Mouse (Mus musculus) limb, embryonic 12.5 days (tissue): Measurements from ENCODE around the gene Apbb1ip. TPM values are rescaled to one million over a fixed set of nuclear protein-coding genes. Genes with fewer than 3 reads are reported as not detected.

Experiments
- ATAC-seq: fragments of 200-750 bp; cut with Nextera tagmentation; 2 replicates; pipeline ENCODE4 v1.8.0; 2017; ENCODE audit warnings: low read depth, moderate TSS enrichment; ENCODE audit not compliant: insufficient number of reproducible peaks, insufficient read depth, low FRiP score, low TSS enrichment
- H3K27ac ChIP-seq: fragments of 300-500 bp; sonication (generic); 2 replicates; pipeline ENCODE4 v1.5.1; 2016; ENCODE audit warnings: mild to moderate bottlenecking, moderate library complexity
- H3K27me3 ChIP-seq: fragments of 300-500 bp; sonication (generic); 2 replicates; pipeline ENCODE4 v1.6.1; 2016; ENCODE audit warnings: mild to moderate bottlenecking, moderate library complexity
- H3K36me3 ChIP-seq: fragments of 300-500 bp; sonication (generic); 2 replicates; pipeline ENCODE4 v1.6.1; 2016; ENCODE audit warnings: mild to moderate bottlenecking, moderate library complexity
- H3K4me1 ChIP-seq: fragments of 300-500 bp; sonication (generic); replicated peaks from 2 replicates; pipeline ENCODE4 v1.6.1; 2016
- H3K4me2 ChIP-seq: fragments of 300-500 bp; sonication (generic); 2 replicates; pipeline ENCODE4 v1.6.1; 2016; ENCODE audit warnings: mild to moderate bottlenecking, moderate library complexity
- H3K4me3 ChIP-seq: fragments of 300-500 bp; sonication (generic); replicated peaks from 2 replicates; pipeline ENCODE4 v1.5.1; 2016; ENCODE audit warnings: mild to moderate bottlenecking
- H3K9ac ChIP-seq: fragments of 300-500 bp; sonication (generic); replicated peaks from 2 replicates; pipeline ENCODE4 v1.6.1; 2016; ENCODE audit warnings: mild to moderate bottlenecking, moderate library complexity
- H3K9me3 ChIP-seq: fragments of 300-500 bp; sonication (generic); 2 replicates; pipeline ENCODE4 v1.6.1; 2016; ENCODE audit warnings: mild to moderate bottlenecking, moderate library complexity
- WGBS: fragments of 180-500 bp; shearing (Covaris S2); methylation state at CpG from one replicate; pipeline ENCODE4 v1.1.7; 2016; 5-methylcytosine and 5-hydroxymethylcytosine counted together
- polyA plus RNA-seq: library from polyadenylated mRNA; unstranded; fragments of >200 nt; fragmentation: Nextera tagmentation; extraction: Ambion mirVana; gene quantifications from 2 replicates; pipeline ENCODE4 v1.2.1, GENCODE M21; 2016

Gene Apbb1ip
- polyA plus RNA-seq, 1 experiment from 2014 or later, result 0.69 TPM

- Histone ChIP-seq H3K36me3 (no peaks in the 10 kb centered on the region), H3K9ac (no peak overlapping the region), H3K27me3 (peaks cover 20% of the 10 kb centered on the region), H3K4me3 (no peak overlapping the region), H3K27ac (no peak overlapping the region), H3K4me1 (peaks cover 13% of the 10 kb centered on the region; the same call in 1 of the 2 replicates), H3K4me2 (no peak overlapping the region), H3K9me3 (no peaks in the 10 kb centered on the region)
- WGBS, result 68% methylated on average over 2 of the region's 2 CpGs
- ATAC-seq, result no peak
These were observed 2.8 kb downstream of the Apbb1ip start for GRCm38 (mm10) chr2:22776568-22777230.

- ATAC-seq, result no peak
- Histone ChIP-seq H3K9ac (no peak overlapping the region), H3K9me3 (no peaks in the 10 kb centered on the region), H3K27me3 (peaks cover 17% of the 10 kb centered on the region), H3K27ac (no peak overlapping the region), H3K4me2 (no peak overlapping the region), H3K4me3 (no peak overlapping the region), H3K4me1 (peaks cover 13% of the 10 kb centered on the region; the same call in 1 of the 2 replicates), H3K36me3 (no peaks in the 10 kb centered on the region)
- 90% methylated on average over 3 of the region's 3 CpGs for WGBS
These were observed 3.9 kb downstream of the Apbb1ip start for GRCm38 (mm10) chr2:22777757-22778156.

- no peak for ATAC-seq
- no peaks in the 10 kb centered on the region for H3K27me3 ChIP-seq
- no peak overlapping the region for H3K4me2 ChIP-seq
- no peaks in the 10 kb centered on the region for H3K36me3 ChIP-seq
- H3K9me3 ChIP-seq, result no peaks in the 10 kb centered on the region
- no peak overlapping the region for H3K4me3 ChIP-seq
- H3K9ac ChIP-seq, result no peak overlapping the region
- WGBS, result 84% methylated on average over 1 of the region's 1 CpGs
- H3K4me1 ChIP-seq, result no peaks in the 10 kb centered on the region
- no peak overlapping the region for H3K27ac ChIP-seq
These were observed 7.0 kb downstream of the Apbb1ip start for GRCm38 (mm10) chr2:22780884-22781283.

GRCm38 (mm10) chr2:22781387-22782009 is 7.6 kb downstream of the Apbb1ip start:
- H3K9ac ChIP-seq, result no peak overlapping the region
- no peak overlapping the region for H3K4me3 ChIP-seq
- H3K27me3 ChIP-seq, result no peaks in the 10 kb centered on the region
- H3K9me3 ChIP-seq, result no peaks in the 10 kb centered on the region
- no peak overlapping the region for H3K27ac ChIP-seq
- H3K4me2 ChIP-seq, result no peak overlapping the region
- H3K36me3 ChIP-seq, result no peaks in the 10 kb centered on the region
- H3K4me1 ChIP-seq, result no peaks in the 10 kb centered on the region
- 74% methylated on average over 4 of the region's 4 CpGs for WGBS
- ATAC-seq, result no peak

DNA sequence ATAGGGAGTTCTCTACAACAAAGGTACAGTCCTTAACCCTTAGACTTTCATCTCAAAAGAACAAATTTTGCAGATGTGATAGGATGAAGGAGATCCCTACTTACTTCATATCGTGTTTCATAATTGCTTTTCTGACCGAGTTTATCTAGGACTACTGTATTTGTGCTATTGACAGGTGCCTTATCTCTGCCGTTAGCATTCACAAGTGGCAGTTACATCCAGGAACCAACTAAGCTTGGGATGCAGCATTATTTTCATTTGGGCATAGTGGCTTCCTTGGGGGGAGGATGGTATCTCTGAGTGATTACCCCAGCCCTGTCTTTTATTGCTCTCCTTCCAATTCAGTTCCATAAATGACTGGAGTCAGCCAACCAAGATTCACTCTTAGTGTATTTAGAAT is 8.2 kb downstream of the Apbb1ip start:
- Histone ChIP-seq H3K9ac (no peak overlapping the region), H3K36me3 (no peaks in the 10 kb centered on the region), H3K27me3 (no peaks in the 10 kb centered on the region), H3K27ac (no peak overlapping the region), H3K4me3 (no peak overlapping the region), H3K4me1 (no peaks in the 10 kb centered on the region), H3K4me2 (no peak overlapping the region), H3K9me3 (no peaks in the 10 kb centered on the region)
- no peak for ATAC-seq
- WGBS, result 82% methylated on average over 3 of the region's 3 CpGs

GRCm38 (mm10) chr2:22783137-22783638 is 9.3 kb downstream of the Apbb1ip start:
- Histone ChIP-seq H3K4me1 (no peaks in the 10 kb centered on the region), H3K27ac (no peak overlapping the region), H3K36me3 (no peaks in the 10 kb centered on the region), H3K4me2 (no peak overlapping the region), H3K27me3 (no peaks in the 10 kb centered on the region), H3K9ac (no peak overlapping the region), H3K9me3 (no peaks in the 10 kb centered on the region), H3K4me3 (no peak overlapping the region)
- no peak for ATAC-seq
- 79% methylated on average over 2 of the region's 2 CpGs for WGBS

DNA sequence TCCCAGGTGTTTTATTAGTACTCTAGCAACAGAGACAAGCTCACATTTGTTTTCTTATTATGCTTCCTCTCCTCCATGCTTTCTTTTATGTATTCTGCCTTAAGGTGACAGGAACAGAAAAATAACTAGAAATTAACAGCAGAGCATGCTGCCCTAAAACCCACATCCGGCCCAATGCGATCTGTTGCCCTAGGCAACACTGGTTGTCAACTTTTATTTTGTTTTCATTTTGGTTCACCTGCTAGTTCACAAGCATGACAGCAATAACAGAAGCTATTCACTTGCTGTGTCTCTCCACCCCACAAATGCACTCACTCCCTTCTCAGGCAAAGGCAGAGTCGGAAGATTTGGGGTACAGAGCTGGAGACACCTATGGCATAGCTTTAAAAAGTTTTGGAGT is 10.3 kb downstream of the Apbb1ip start:
- Histone ChIP-seq H3K27me3 (no peaks in the 10 kb centered on the region), H3K9ac (no peak overlapping the region), H3K4me3 (no peak overlapping the region), H3K27ac (no peak overlapping the region), H3K4me1 (no peaks in the 10 kb centered on the region), H3K4me2 (no peak overlapping the region), H3K9me3 (no peaks in the 10 kb centered on the region), H3K36me3 (no peaks in the 10 kb centered on the region)
- 70% methylated on average over 3 of the region's 3 CpGs for WGBS
- ATAC-seq, result no peak

DNA sequence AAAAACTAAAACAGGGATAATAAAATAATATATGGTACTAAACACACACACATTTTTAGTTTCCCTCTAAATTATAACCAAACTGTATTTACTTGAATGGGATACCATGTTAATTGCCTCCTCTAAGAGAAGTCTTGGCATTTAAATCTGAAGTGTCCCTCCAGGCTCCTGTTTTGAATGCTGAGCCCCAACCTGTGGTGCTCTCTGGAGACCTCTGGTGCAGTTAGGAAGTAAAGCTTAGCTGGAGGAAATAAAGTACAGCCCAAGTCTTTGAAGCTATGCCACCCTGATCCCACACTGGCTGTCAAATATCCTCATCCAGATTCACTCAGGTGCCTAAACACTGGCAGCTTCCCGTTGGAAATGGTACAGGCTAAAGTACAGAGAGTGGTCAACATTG is 10.9 kb downstream of the Apbb1ip start:
- no peaks in the 10 kb centered on the region for H3K4me1 ChIP-seq
- H3K9ac ChIP-seq, result no peak overlapping the region
- ATAC-seq, result no peak
- no peak overlapping the region for H3K27ac ChIP-seq
- H3K4me2 ChIP-seq, result no peak overlapping the region
- no peaks in the 10 kb centered on the region for H3K9me3 ChIP-seq
- no peaks in the 10 kb centered on the region for H3K27me3 ChIP-seq
- no peaks in the 10 kb centered on the region for H3K36me3 ChIP-seq
- whole genome bisulfite sequencing, result 34% methylated on average over 1 of the region's 1 CpGs
- H3K4me3 ChIP-seq, result no peak overlapping the region

DNA sequence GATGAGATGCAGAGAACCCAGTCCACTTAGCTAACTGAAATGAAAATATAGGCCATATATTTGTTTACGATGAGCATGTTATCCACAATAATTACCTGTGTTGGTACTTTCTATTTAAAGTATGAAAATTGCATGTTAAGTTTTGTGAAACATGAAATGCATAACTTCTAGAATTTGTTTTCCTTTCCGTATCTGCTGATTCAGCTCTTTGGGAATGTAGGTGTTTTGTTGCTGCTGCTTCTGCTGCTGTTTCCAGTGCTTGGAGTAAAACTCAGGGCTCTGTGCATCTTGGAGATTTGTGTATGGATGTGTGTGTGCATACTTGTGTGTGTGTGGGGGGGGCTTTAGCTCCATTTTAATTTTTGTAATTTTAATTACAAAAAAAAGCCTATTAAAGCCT is 14.8 kb downstream of the Apbb1ip start:
- Histone ChIP-seq H3K36me3 (no peaks in the 10 kb centered on the region), H3K27ac (no peak overlapping the region), H3K9ac (no peak overlapping the region), H3K9me3 (no peaks in the 10 kb centered on the region), H3K4me3 (no peak overlapping the region), H3K4me2 (no peak overlapping the region), H3K4me1 (no peaks in the 10 kb centered on the region), H3K27me3 (no peaks in the 10 kb centered on the region)
- no peak for ATAC-seq
- WGBS, result 90% methylated on average over 2 of the region's 2 CpGs

- Histone ChIP-seq H3K9ac (no peak overlapping the region), H3K27me3 (no peaks in the 10 kb centered on the region), H3K27ac (no peak overlapping the region), H3K4me2 (no peak overlapping the region), H3K4me3 (no peak overlapping the region), H3K9me3 (no peaks in the 10 kb centered on the region), H3K4me1 (no peaks in the 10 kb centered on the region), H3K36me3 (no peaks in the 10 kb centered on the region)
- 59% methylated on average over 1 of the region's 1 CpGs for WGBS
- ATAC-seq, result no peak
These were observed 15.7 kb downstream of the Apbb1ip start for GRCm38 (mm10) chr2:22789576-22789975.

- Histone ChIP-seq H3K4me2 (no peak overlapping the region), H3K27ac (no peak overlapping the region), H3K9me3 (peaks cover 5% of the 10 kb centered on the region), H3K27me3 (no peaks in the 10 kb centered on the region), H3K9ac (no peak overlapping the region), H3K4me3 (no peak overlapping the region), H3K4me1 (no peaks in the 10 kb centered on the region), H3K36me3 (no peaks in the 10 kb centered on the region)
- ATAC-seq, result no peak
- 40% methylated on average over 1 of the region's 1 CpGs for WGBS
These were observed 16.5 kb downstream of the Apbb1ip start for GRCm38 (mm10) chr2:22790435-22790834.

DNA sequence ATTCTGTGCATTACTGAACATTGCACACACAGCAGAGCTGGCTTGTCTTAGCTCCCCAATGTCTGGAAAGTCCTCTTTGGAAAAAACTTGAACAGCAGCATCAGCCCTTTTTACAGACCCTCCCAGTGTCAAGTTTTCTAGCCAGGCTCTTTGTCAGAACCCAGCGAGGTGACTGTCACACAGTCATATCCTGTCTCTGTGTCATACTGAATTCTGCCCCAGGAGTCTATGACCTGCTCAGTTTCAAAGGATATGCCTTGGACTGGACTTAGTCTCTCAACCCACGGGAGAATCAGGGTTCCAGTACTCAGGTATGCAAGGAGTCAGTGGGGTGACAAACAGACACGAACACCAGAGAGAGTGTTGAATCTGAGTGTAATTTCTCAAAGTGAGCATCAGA is 21.2 kb downstream of the Apbb1ip start:
- ATAC-seq, result no peak
- no peaks in the 10 kb centered on the region for H3K4me1 ChIP-seq
- no peak overlapping the region for H3K27ac ChIP-seq
- no peak overlapping the region for H3K9ac ChIP-seq
- no peaks in the 10 kb centered on the region for H3K36me3 ChIP-seq
- H3K4me3 ChIP-seq, result no peak overlapping the region
- WGBS, result 74% methylated on average over 3 of the region's 3 CpGs
- peaks cover 12% of the 10 kb centered on the region for H3K9me3 ChIP-seq
- H3K27me3 ChIP-seq, result no peaks in the 10 kb centered on the region
- no peak overlapping the region for H3K4me2 ChIP-seq
